Mouse (Mus musculus) lung, embryonic 15.5 days (tissue): ENCODE results near the gene Vmn2r33. TPM values are rescaled to one million over a fixed set of nuclear protein-coding genes. Genes with fewer than 3 reads are reported as not detected.
"Not testable (repeated sequence)": the region's sequence is repeated elsewhere in the genome, so short reads cannot be mapped to it uniquely, and the experiment has no call there.

Source experiments
- ATAC-seq: fragments of 200-750 bp; cut with Nextera tagmentation; 2 replicates; pipeline ENCODE4 v1.8.0; 2017; ENCODE audit warnings: moderate number of reproducible peaks, borderline replicate concordance; ENCODE audit not compliant: low FRiP score, low TSS enrichment; ENCODE audit errors: extremely low read depth
- H3K27ac ChIP-seq: fragments of 300-500 bp; sonication (generic); 2 replicates; pipeline ENCODE4 v1.5.1; 2015; ENCODE audit warnings: moderate library complexity, mild to moderate bottlenecking, inconsistent platforms
- H3K27me3 ChIP-seq: fragments of 300-500 bp; sonication (generic); 2 replicates; pipeline ENCODE4 v1.6.1; 2015; ENCODE audit warnings: inconsistent platforms
- H3K36me3 ChIP-seq: fragments of 300-500 bp; sonication (generic); 2 replicates; pipeline ENCODE4 v1.6.1; 2015; ENCODE audit warnings: inconsistent platforms
- H3K4me1 ChIP-seq: fragments of 300-500 bp; sonication (generic); 2 replicates; pipeline ENCODE4 v1.6.1; 2015; ENCODE audit warnings: inconsistent platforms
- H3K4me2 ChIP-seq: fragments of 300-500 bp; sonication (generic); 2 replicates; pipeline ENCODE4 v1.6.1; 2015; ENCODE audit warnings: inconsistent platforms, mild to moderate bottlenecking, moderate library complexity
- H3K4me3 ChIP-seq: fragments of 300-500 bp; sonication (generic); 2 replicates; pipeline ENCODE4 v1.5.1; 2015; ENCODE audit warnings: mild to moderate bottlenecking, inconsistent platforms
- H3K9ac ChIP-seq: fragments of 300-500 bp; sonication (generic); 2 replicates; pipeline ENCODE4 v1.6.1; 2015; ENCODE audit warnings: inconsistent platforms
- H3K9me3 ChIP-seq: fragments of 300-500 bp; sonication (generic); 2 replicates; pipeline ENCODE4 v1.6.1; 2016; ENCODE audit warnings: inconsistent platforms
- polyA plus RNA-seq: library from polyadenylated mRNA; unstranded; fragments of >200 nt; fragmentation: Nextera tagmentation; extraction: Ambion mirVana; gene quantifications from 2 replicates; pipeline ENCODE4 v1.2.1, GENCODE M21; 2015

The Vmn2r33 gene
- not detected in 2 replicates for polyA plus RNA-seq

DNA sequence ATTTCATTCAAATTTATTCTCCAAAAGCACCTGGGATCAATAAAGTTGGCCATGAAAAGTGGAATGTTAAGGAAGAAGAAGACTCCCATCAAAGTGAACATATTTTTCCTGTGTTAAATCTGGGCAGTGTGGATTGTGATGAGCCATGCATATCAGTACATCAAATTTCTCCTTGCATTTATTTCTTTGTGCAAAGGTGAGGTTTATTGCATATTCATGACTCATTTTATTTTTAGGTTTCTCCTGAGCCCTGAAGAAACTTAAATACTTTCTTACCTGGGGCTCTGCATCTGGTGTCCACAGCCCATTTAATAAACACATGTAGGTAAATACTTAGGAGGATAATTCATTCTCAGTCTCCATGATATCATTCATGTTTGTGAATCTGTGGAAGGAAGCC lies at the start of gene Vmn2r33:
Gene Vmn2r33, minus strand, starts transcription at position 101 of the 400 bp plus-strand sequence.
- not testable (repeated sequence) for H3K4me2 ChIP-seq, H3K4me1 ChIP-seq, H3K36me3 ChIP-seq, H3K4me3 ChIP-seq, H3K9me3 ChIP-seq, ATAC-seq, H3K9ac ChIP-seq, H3K27me3 ChIP-seq, H3K27ac ChIP-seq

Other genes with a start within 250 kb of the Vmn2r33 start
- 0.03 TPM in 1 of 2 replicates, not detected in the other for gene Vmn2r30, start 229.2 kb downstream of the Vmn2r33 start, polyA plus RNA-seq
- not detected in 2 replicates for gene Gm45783, start 192.2 kb downstream of the Vmn2r33 start, polyA plus RNA-seq
- not detected in 2 replicates for gene Vmn2r31, start 167.1 kb downstream of the Vmn2r33 start, polyA plus RNA-seq
- not detected in 2 replicates for gene Vmn2r32, start 86.8 kb downstream of the Vmn2r33 start, polyA plus RNA-seq
- gene Vmn2r34, start 122.7 kb upstream of the Vmn2r33 start, polyA plus RNA-seq, result not detected in 2 replicates